Mouse (Mus musculus) bone marrow macrophage, adult 2 months (primary cell): ENCODE data around the gene Rhbdd1. TPM values are rescaled to one million over a fixed set of nuclear protein-coding genes. Genes with fewer than 3 reads are reported as not detected.

Source experiments
- H3K27ac ChIP-seq: 2 replicates; pipeline ENCODE4 v1.5.1; 2012; ENCODE audit warnings: low read depth, low read length; ENCODE audit not compliant: insufficient read depth
- H3K4me1 ChIP-seq: 2 replicates; pipeline ENCODE4 v1.6.1; 2012; ENCODE audit warnings: low read length; ENCODE audit not compliant: control insufficient read depth, insufficient read depth
- H3K4me3 ChIP-seq: 2 replicates; pipeline ENCODE4 v1.5.1; 2012; ENCODE audit warnings: mild to moderate bottlenecking, low read length, moderate library complexity; ENCODE audit not compliant: insufficient read depth
- CTCF ChIP-seq: IDR thresholded peaks from 2 replicates; pipeline ENCODE4 v1.5.1; 2012; ENCODE audit warnings: low read depth, mild to moderate bottlenecking, low read length, moderate library complexity
- POLR2A ChIP-seq: IDR thresholded peaks from 2 replicates; pipeline ENCODE4 v1.6.1; 2012; ENCODE audit warnings: mild to moderate bottlenecking, low read depth, low read length, borderline replicate concordance
- polyA plus RNA-seq: library from polyadenylated mRNA; stranded (reverse); fragments of >200 nt; gene quantifications from 2 replicates; pipeline ENCODE4 v1.2.4, GENCODE M21; 2012; ENCODE audit not compliant: missing spikeins, insufficient read depth, insufficient read length

Gene Rhbdd1
- 23.4 and 24.6 TPM in 2 replicates for polyA plus RNA-seq

GRCm38 (mm10) chr1:82316111-82316745 lies at the start of gene Rhbdd1:
TSS of gene Rhbdd1 (plus strand) at chr1:82316452.
- TF ChIP-seq POLR2A: no peak
- TF ChIP-seq CTCF: no peak
- Histone ChIP-seq H3K4me1 (peaks cover 15% of the 10 kb centered on the region), H3K27ac (peak within 1 kb of the TSS; percentile 67), H3K4me3 (peak within 1 kb of the TSS; percentile 84)

- TF ChIP-seq CTCF (no peak), POLR2A (no peak)
- H3K4me3 ChIP-seq: no peak overlapping the region
- H3K4me1 ChIP-seq: no peaks in the 10 kb centered on the region
- H3K27ac ChIP-seq: no peak overlapping the region
Observed at GRCm38 (mm10) chr1:82267547-82267946, 48.7 kb upstream of the Rhbdd1 start.

GRCm38 (mm10) chr1:82272231-82272630 lies 44.0 kb upstream of the Rhbdd1 start:
- no peak for TF ChIP-seq CTCF
- Histone ChIP-seq H3K27ac (no peak overlapping the region), H3K4me1 (no peaks in the 10 kb centered on the region), H3K4me3 (no peak overlapping the region)

GRCm38 (mm10) chr1:82273529-82273928 lies 42.7 kb upstream of the Rhbdd1 start:
- Histone ChIP-seq H3K4me1 (no peaks in the 10 kb centered on the region), H3K27ac (no peak overlapping the region), H3K4me3 (no peak overlapping the region)
- TF ChIP-seq CTCF: no peak
- no peak for TF ChIP-seq POLR2A

- Histone ChIP-seq H3K4me1 (no peaks in the 10 kb centered on the region), H3K27ac (no peak overlapping the region), H3K4me3 (no peak overlapping the region)
- TF ChIP-seq CTCF: no peak
- TF ChIP-seq POLR2A: no peak
Observed at GRCm38 (mm10) chr1:82274361-82274760, 41.9 kb upstream of the Rhbdd1 start.

GRCm38 (mm10) chr1:82279768-82280167 lies 36.5 kb upstream of the Rhbdd1 start:
- 0 out of 2 replicates have a peak, but pooled peaks cover 4% of the 10 kb centered on the region for H3K4me1 ChIP-seq
- no peak overlapping the region for H3K27ac ChIP-seq
- no peak overlapping the region for H3K4me3 ChIP-seq
- no peak for TF ChIP-seq POLR2A
- no peak for TF ChIP-seq CTCF

- Histone ChIP-seq H3K4me3 (no peak overlapping the region), H3K27ac (no peak overlapping the region), H3K4me1 (0 out of 2 replicates have a peak, but pooled peaks cover 4% of the 10 kb centered on the region)
- no peak for TF ChIP-seq POLR2A
- TF ChIP-seq CTCF: no peak
Observed at GRCm38 (mm10) chr1:82281823-82282222, 34.4 kb upstream of the Rhbdd1 start.

- Histone ChIP-seq H3K4me1 (0 out of 2 replicates have a peak, but pooled peaks cover 4% of the 10 kb centered on the region), H3K27ac (peak overlapping the region; percentile 37), H3K4me3 (peak overlapping the region; percentile 59)
- TF ChIP-seq CTCF (no peak), POLR2A (no peak)
Observed at GRCm38 (mm10) chr1:82282992-82283611, 33.1 kb upstream of the Rhbdd1 start.

GRCm38 (mm10) chr1:82283901-82284301 lies 32.4 kb upstream of the Rhbdd1 start:
- no peak overlapping the region for H3K4me3 ChIP-seq
- no peak overlapping the region for H3K27ac ChIP-seq
- H3K4me1 ChIP-seq: 0 out of 2 replicates have a peak, but pooled peaks cover 4% of the 10 kb centered on the region
- no peak for TF ChIP-seq CTCF
- TF ChIP-seq POLR2A: no peak

- Histone ChIP-seq H3K4me3 (no peak overlapping the region), H3K4me1 (0 out of 2 replicates have a peak, but pooled peaks cover 4% of the 10 kb centered on the region), H3K27ac (no peak overlapping the region)
- TF ChIP-seq POLR2A (no peak), CTCF (no peak)
Observed at GRCm38 (mm10) chr1:82284403-82284802, 31.8 kb upstream of the Rhbdd1 start.
